Mouse (Mus musculus): ENCODE data around the gene Neil1.

- TF ChIP-seq CTCF (IDR thresholded peaks at IDR 0.05; ENCODE audit: control insufficient read depth, insufficient read depth, low read length) = no peak
- TF ChIP-seq POLR2A (IDR thresholded peaks at IDR 0.05; ENCODE audit: borderline replicate concordance, control insufficient read depth, low read depth, low read length) = no peak
These were observed 10.4 kb upstream of the Neil1 start for GRCm38 (mm10) chr9:57158506-57158905.

Data from bone marrow, adult 2 months (tissue).